In the genomic region with DNA sequence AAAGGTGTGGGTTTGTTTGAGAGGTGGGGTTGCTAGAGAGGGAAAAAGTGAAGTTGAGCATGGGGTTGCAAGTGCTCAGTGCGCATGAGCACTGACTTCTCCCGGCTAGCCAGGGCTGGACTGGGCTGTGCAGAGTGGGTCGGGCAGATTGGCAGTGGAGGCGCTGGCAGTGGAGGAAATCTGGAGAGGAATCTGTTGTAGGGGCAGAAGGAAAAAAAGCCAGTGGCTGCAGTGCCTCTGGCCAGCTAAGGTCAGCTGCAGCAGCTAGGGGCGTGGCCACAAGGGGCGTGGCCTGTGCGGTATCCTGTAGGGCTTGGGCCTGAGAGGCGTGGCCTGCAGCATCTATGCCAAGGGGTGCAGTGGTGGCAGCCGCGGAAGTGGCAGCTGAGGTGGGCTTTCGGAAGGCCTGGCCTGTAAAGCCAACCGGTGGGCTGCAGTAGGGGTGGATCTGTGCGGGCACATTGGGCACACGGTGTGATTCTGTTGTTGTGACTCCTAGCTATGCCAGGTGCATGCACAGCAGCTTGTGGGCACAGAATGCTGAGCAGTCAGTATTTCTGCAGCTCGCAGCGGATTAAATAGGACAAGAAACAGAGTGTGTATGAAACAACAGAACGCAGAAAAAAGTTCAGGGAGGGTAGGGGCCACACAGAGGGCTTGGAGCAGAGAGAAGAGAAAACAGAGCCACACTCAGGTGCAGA, we compare ENCODE assay signal across 7 mouse cellular contexts. TPM values are rescaled to one million over a fixed set of nuclear protein-coding genes. Genes with fewer than 3 reads are reported as not detected.
DNase-seq lines count a peak whose midpoint lies in the region; ATAC-seq lines count a peak whose summit lies in the region.

No protein-coding gene starts in this region.

- no peaks in the 10 kb centered on the region for H3K4me1 ChIP-seq in forebrain, embryonic 14.5 days (ENCODE audit: control insufficient read depth, insufficient read depth, low read length)
- peaks cover 10% of the 10 kb centered on the region for H3K4me1 ChIP-seq in midbrain, embryonic 10.5 days

- WGBS in forebrain, embryonic 14.5 days: 13% methylated on average over 17 of the region's 17 CpGs
- WGBS in midbrain, embryonic 10.5 days: 16% methylated on average over 17 of the region's 17 CpGs

- H3K4me3 ChIP-seq in forebrain, embryonic 14.5 days (ENCODE audit: low read depth, low read length): no peak overlapping the region
- peak overlapping the region; percentile 33 for H3K4me3 ChIP-seq in midbrain, embryonic 10.5 days

- no peaks in the 10 kb centered on the region for H3K27me3 ChIP-seq in forebrain, embryonic 14.5 days (replicated peaks; ENCODE audit: control insufficient read depth, insufficient read depth, low read length)
- H3K27me3 ChIP-seq in midbrain, embryonic 10.5 days (ENCODE audit: low read depth, poor library complexity, severe bottlenecking): no peaks in the 10 kb centered on the region

- H3K36me3 ChIP-seq in forebrain, embryonic 14.5 days (ENCODE audit: control insufficient read depth, insufficient read depth, low read length): no peaks in the 10 kb centered on the region
- H3K36me3 ChIP-seq in midbrain, embryonic 10.5 days: no peaks in the 10 kb centered on the region

- no peak overlapping the region for H3K9ac ChIP-seq in forebrain, embryonic 14.5 days (ENCODE audit: low read length)

- DNase-seq in 416B (ENCODE audit: low read depth): peak; percentile 17
- DNase-seq in Muller cell, postnatal 12 days (ENCODE audit: inconsistent ontology term): peak; percentile 9
- peak; percentile 41 for DNase-seq in forebrain, embryonic 14.5 days (ENCODE audit: low spot score)
- peak; percentile 29 for DNase-seq in kidney, postnatal 14 days
- DNase-seq in midbrain, embryonic 10.5 days (ENCODE audit: low spot score): peak; percentile 59
- DNase-seq in frontal cortex, postnatal 14 days (ENCODE audit: low spot score in 2 of 2): no peak
- no peak for DNase-seq in frontal cortex, postnatal 36 days (ENCODE audit: low spot score in 2 of 2)

- 0 out of 2 replicates have a peak, but pooled peaks have one; percentile 32 for ATAC-seq in forebrain, embryonic 14.5 days

- H3K27ac ChIP-seq in forebrain, embryonic 14.5 days (ENCODE audit: low read depth, low read length): no peak overlapping the region
- no peak overlapping the region for H3K27ac ChIP-seq in midbrain, embryonic 10.5 days (replicated peaks)

- H3K9me3 ChIP-seq in forebrain, embryonic 14.5 days (replicated peaks; ENCODE audit: control insufficient read depth, low read length): peaks cover 1% of the 10 kb centered on the region; the same call in 1 of the 2 replicates
- no peaks in the 10 kb centered on the region for H3K9me3 ChIP-seq in midbrain, embryonic 10.5 days (replicated peaks)

- peak overlapping the region; percentile 30 for H3K4me2 ChIP-seq in forebrain, embryonic 14.5 days (ENCODE audit: low read length)

RNA-seq across cellular contexts. Expression of gene Gm4763, which starts 9.4 kb away (rescaled TPM):
- polyA plus RNA-seq in forebrain, embryonic 14.5 days (2014; fragmentation: Nextera tagmentation; extraction: Ambion mirVana): not detected in 2 replicates
- not detected in 2 replicates for polyA plus RNA-seq in midbrain, embryonic 10.5 days (2016; fragmentation: Nextera tagmentation; extraction: Ambion mirVana)

RNA-seq across cellular contexts. Expression of gene Cd177, which starts 24.0 kb away (rescaled TPM):
- 0.19 and 0.63 TPM in 2 replicates for polyA plus RNA-seq in forebrain, embryonic 14.5 days (2014; fragmentation: Nextera tagmentation; extraction: Ambion mirVana)
- not detected in 2 replicates for polyA plus RNA-seq in midbrain, embryonic 10.5 days (2016; fragmentation: Nextera tagmentation; extraction: Ambion mirVana)

RNA-seq across cellular contexts. Expression of gene BC049730, which starts 27.1 kb away (rescaled TPM):
- polyA plus RNA-seq in forebrain, embryonic 14.5 days (2014; fragmentation: Nextera tagmentation; extraction: Ambion mirVana): not detected in 2 replicates
- not detected in 2 replicates for polyA plus RNA-seq in midbrain, embryonic 10.5 days (2016; fragmentation: Nextera tagmentation; extraction: Ambion mirVana)

RNA-seq across cellular contexts. Expression of gene Ceacam10, which starts 40.9 kb away (rescaled TPM):
- not detected in 2 replicates for polyA plus RNA-seq in forebrain, embryonic 14.5 days (2014; fragmentation: Nextera tagmentation; extraction: Ambion mirVana)
- not detected in 2 replicates for polyA plus RNA-seq in midbrain, embryonic 10.5 days (2016; fragmentation: Nextera tagmentation; extraction: Ambion mirVana)

RNA-seq across cellular contexts. Expression of gene Tex101, which starts 59.6 kb away (rescaled TPM):
- polyA plus RNA-seq in forebrain, embryonic 14.5 days (2014; fragmentation: Nextera tagmentation; extraction: Ambion mirVana): not detected in 2 replicates
- polyA plus RNA-seq in midbrain, embryonic 10.5 days (2016; fragmentation: Nextera tagmentation; extraction: Ambion mirVana): not detected in 2 replicates

Comparison
In these comparisons a context has a peak if more than half of its experiments do, and no peak if none do; other contexts are left out.
1. DNase-seq: peak in 416B (single experiment), Muller cell, postnatal 12 days (single experiment), forebrain, embryonic 14.5 days (single experiment), kidney, postnatal 14 days (single experiment) and midbrain, embryonic 10.5 days (single experiment); none in frontal cortex, postnatal 14 days (0 of 2) and frontal cortex, postnatal 36 days (0 of 2).